Mouse (Mus musculus) small intestine, adult 10 weeks (tissue): ENCODE measurements around the gene Plbd2. TPM values are rescaled to one million over a fixed set of nuclear protein-coding genes. Genes with fewer than 3 reads are reported as not detected.

Experiments used
- polyA plus RNA-seq: library from polyadenylated mRNA; stranded (reverse); fragments of 350-450 nt; fragmentation: Illumina TruSeq; extraction: RNeasy Lipid Tissue Mini Kit (QIAGEN cat#74804); gene quantifications from one replicate; pipeline ENCODE4 v1.2.3, GENCODE M21; 2014; ENCODE audit warnings: low replicate concordance

The Plbd2 gene
- not detected for polyA plus RNA-seq

GRCm38 (mm10) chr5:120503144-120503795, at the start of gene Plbd2:
TSS of gene Plbd2 (minus strand) at chr5:120503625.

GRCm38 (mm10) chr5:120510982-120511642, 7.7 kb upstream of the Plbd2 start, which contains the start of gene Slc8b1:
TSS of gene Slc8b1 (plus strand) at chr5:120511168.

GRCm38 (mm10) chr5:120476296-120476695, 27.1 kb downstream of the Plbd2 start, which contains the start of gene Sds:
TSS of gene Sds (plus strand) at chr5:120476526.

GRCm38 (mm10) chr5:120472770-120473169, 30.7 kb downstream of the Plbd2 start, which contains the start of gene Sdsl:
TSS of gene Sdsl (minus strand) at chr5:120472810.

Other genes starting within 250 kb of the Plbd2 start
- gene Lhx5, start 71.9 kb downstream of the Plbd2 start, polyA plus RNA-seq: not detected
- not detected for gene Sdsl, start 30.8 kb downstream of the Plbd2 start, polyA plus RNA-seq
- gene Sds, start 27.1 kb downstream of the Plbd2 start, polyA plus RNA-seq: not detected
- 0.15 TPM for gene Slc8b1, start 7.5 kb upstream of the Plbd2 start, polyA plus RNA-seq
- gene Tpcn1, start 85.0 kb upstream of the Plbd2 start, polyA plus RNA-seq: 3.6 TPM
- gene Iqcd, start 85.4 kb upstream of the Plbd2 start, polyA plus RNA-seq: not detected
- not detected for gene Rita1, start 109.0 kb upstream of the Plbd2 start, polyA plus RNA-seq
- 0.15 TPM for gene Ddx54, start 109.1 kb upstream of the Plbd2 start, polyA plus RNA-seq
- not detected for gene Cfap73, start 130.6 kb upstream of the Plbd2 start, polyA plus RNA-seq
- not detected for gene Rasal1, start 145.2 kb upstream of the Plbd2 start, polyA plus RNA-seq
- gene Dtx1, start 208.3 kb upstream of the Plbd2 start, polyA plus RNA-seq: 0.22 TPM
- 1.4 TPM for gene Oas2, start 246.2 kb upstream of the Plbd2 start, polyA plus RNA-seq